Mouse (Mus musculus) regulatory T cell (primary cell): Measurements from ENCODE around the gene Frmd4a.

Source experiments
- in situ Hi-C: fragments of 300-600 bp; cut with MboI, MseI; formaldehyde crosslinking; loops from one replicate; pipeline ENCODE4 v1.15.1; 2025; ENCODE audit warnings: high pct_unique_total_duplicates

Frmd4a gene

DNA sequence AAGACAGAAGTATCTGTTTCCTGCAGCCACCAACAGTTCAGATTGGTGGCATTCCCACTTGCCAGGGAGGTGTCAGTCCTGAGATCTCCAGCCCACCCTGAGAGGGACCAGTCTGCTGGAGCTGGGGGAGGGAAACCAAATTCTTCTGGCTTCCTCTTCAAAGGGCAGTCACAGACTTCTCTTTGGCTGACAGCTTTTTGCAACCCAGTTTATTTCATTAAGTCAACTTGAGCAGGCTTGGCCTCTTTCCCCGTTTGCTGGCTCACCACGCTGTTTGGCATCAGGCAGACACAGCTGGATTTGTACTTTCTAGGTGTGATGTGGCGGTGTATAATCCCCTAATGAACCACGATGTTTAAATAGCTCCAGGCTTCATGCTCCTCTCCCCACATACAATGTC is 316.7 kb downstream of the Frmd4a start:
- in situ Hi-C loops = loop anchor here (10.0 to 25.0 kb wide), 2 partner anchors 141 to 1147 kb away; no protein-coding TSS in a partner anchor

DNA sequence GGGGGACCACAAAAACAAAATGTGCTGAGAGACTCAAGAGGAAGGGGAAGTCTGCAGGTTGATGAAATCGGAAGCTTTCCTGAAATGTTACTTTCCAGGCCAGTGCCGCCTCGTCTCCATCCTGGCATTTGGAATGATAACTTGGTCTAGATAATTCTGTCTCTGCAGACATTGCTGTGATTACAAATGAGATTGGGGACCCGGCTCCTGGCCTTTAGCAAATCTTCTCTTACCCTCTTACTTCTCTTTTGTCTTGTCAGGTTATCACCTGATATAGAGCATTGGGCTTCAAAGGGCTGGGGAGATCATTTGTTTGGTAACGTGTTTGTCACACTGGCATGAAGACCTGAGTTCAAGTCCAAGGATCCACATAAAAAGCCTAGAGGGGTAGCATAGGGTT is 317.4 kb downstream of the Frmd4a start:
- in situ Hi-C loops = loop anchor here (10.0 to 25.0 kb wide), 2 partner anchors 140 to 1148 kb away; no protein-coding TSS in a partner anchor

DNA sequence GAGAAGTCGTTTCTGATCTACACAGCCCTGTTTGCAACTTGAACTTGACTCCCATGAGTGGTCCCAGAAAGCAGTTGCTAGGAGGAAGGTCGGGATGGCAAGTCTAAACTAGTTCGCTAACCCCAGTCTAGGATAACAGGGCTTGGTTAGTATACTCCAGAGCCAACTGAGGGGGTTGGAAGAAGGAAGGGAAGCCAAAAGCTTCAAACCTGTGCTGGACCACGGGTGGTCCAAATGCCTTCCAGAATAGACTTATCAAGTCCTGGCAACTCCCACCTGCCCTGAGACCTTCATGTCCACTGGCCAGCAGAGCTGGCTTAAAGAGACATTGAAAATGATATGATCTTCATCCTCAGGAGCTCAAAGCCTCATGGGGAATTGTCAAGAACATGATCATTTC is 318.4 kb downstream of the Frmd4a start:
- in situ Hi-C loops = loop anchor here (10.0 to 25.0 kb wide), 2 partner anchors 139 to 1149 kb away; no protein-coding TSS in a partner anchor

DNA sequence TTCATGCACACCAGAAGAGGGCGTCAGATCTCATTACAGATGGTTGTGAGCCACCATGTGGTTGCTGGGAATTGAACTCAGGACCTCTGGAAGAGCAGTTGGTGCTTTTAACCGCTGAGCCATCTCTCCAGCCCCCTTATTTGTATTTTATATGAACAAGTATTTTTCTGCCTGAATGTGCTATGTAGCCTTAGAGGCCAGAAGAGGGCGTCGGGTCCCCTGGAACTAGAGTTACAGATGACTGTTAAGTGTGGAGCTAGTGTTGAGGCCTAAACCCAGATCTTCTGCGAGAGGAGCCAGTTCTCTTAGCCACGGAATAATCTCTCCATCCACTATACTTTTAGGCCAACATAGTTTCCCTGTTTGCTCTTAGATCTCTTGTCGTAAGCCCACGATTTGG is 320.8 kb downstream of the Frmd4a start:
- in situ Hi-C loops = loop anchor here (10.0 to 25.0 kb wide), 2 partner anchors 137 to 1151 kb away; no protein-coding TSS in a partner anchor

DNA sequence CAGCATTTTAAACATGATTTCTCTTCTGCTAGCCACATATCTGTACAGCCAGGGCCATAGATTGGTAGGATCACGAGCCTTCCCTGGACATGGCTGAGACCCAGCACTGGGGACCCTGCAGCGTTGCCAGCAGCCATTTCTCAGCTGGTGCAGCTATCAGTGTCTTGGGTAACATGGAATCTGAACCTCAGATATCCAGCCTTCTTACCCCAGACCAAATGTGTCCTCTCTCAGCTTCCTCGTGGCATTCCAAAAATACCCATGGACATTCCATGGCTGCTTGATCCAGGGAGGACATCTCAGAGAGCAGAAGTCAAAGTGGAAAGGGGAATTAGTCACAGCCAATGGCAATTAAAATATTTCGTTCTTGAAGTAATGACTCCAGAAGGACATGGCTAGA is 321.6 kb downstream of the Frmd4a start:
- in situ Hi-C loops = loop anchor here (10.0 to 25.0 kb wide), 2 partner anchors 136 to 1152 kb away; no protein-coding TSS in a partner anchor

DNA sequence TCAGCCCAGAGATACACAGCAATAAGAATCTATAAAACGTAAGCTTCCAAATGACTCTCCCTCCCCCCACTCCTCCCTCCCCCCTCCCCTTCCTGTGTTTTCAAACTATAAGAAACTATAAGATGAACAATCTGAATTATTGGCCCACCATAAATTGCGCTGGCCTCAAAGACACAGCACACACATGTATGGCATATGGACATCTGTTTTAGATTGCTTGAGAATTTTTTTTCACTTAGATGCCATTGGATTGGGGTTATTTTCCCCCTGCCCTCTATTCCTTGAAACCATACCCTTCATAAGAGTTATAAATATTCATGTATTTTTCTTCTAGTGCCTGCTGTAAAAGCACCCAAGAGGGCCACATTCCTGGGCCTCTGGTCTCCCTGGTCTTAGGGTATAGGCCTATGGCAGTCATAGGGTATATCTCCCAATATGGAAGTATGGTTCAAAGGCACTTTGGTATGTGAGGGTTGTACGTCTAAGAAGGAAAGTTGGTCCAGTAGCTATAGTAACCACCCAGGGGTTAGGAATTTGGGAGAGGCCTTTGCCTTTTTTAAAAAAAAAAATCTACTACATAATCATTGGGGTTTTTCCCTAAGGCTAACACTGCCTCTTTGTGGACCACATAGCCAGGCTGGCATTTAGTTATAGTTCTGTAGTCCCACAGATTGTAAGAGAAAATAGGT is 322.2 kb downstream of the Frmd4a start:
- in situ Hi-C loops = loop anchor here (10.0 to 25.0 kb wide), 2 partner anchors 135 to 1152 kb away; no protein-coding TSS in a partner anchor

DNA sequence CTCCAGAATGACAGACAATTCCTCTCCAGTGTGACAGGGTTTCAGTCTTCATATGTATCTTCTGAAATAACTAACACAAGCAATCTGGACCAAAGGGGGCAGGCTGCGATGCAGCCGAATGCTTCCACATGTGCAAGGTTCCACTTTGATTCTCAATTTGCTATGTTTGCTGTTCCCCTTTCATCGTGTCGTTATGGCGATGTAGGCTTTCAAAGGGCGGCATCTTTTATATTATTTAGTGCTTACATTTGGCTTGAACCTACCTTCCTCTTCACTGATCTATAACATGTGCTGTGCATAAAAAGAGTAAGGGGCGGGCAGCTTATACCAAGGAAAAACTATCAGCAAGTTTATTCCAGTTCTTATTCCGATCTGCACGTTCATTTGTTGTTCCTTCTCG is 322.9 kb downstream of the Frmd4a start:
- in situ Hi-C loops = loop anchor here (25.0 kb wide), 1 partner anchor 1153 kb away; no protein-coding TSS in a partner anchor

DNA sequence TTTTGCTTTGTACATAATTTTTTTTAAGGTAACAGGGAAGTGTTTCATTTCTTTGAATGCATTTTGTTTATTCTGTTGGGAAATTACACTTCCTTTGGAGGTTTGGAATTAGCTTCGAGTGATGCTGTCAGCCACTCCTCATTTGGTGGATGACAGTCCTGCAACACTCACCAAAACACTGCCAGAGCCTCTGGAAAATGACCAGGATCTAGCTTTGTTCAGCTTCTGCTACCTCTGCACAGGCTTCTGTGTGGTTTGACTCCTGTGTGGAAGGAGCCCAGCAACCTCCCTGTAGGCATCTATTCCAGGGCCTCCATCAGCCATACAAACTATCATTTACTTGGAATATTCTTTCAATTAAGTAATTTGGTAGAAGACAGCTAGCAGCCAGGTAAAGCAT is 323.6 kb downstream of the Frmd4a start:
- in situ Hi-C loops = loop anchor here (25.0 kb wide), 1 partner anchor 1154 kb away; no protein-coding TSS in a partner anchor

DNA sequence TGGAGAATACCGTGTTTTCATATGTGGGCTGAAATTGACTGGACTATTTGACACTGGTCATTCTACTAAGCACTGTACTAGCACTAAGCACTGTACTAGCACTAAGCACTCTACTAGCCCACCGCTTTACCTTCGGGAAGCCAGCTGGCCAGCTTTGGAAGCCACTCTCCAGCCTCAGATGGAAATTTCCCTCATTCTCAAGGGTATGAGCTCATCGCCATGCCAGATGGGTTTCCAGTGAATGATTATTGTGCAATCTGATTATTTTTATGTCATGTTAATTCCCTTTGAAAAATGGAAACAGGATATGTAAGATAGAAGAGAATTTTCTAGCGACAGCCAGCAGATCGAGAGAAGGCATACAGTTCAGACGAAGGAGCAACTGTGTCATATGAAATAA is 324.5 kb downstream of the Frmd4a start:
- in situ Hi-C loops = loop anchor here (25.0 kb wide), 1 partner anchor 1155 kb away; no protein-coding TSS in a partner anchor

DNA sequence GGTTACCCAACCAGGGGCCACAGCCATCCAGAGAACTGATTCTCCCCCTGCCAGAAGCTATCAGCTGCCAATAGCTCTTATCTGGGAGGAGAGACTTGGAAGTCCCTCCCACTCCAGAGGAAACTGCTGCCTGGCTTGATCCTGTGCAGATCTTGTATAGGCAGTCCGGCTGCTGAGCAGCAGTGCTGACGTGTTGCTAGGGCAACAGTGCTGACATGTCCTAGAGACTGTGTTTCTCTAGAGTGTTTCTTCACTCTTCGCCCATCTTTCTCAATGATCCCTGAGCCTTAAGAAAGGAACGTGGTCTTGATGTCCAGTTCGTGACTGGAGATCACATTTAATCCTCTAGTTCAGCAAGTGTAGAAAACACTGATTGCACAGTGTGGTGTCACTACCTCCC is 326.9 kb downstream of the Frmd4a start:
- in situ Hi-C loops = loop anchor here (25.0 kb wide), 1 partner anchor 1157 kb away; no protein-coding TSS in a partner anchor

DNA sequence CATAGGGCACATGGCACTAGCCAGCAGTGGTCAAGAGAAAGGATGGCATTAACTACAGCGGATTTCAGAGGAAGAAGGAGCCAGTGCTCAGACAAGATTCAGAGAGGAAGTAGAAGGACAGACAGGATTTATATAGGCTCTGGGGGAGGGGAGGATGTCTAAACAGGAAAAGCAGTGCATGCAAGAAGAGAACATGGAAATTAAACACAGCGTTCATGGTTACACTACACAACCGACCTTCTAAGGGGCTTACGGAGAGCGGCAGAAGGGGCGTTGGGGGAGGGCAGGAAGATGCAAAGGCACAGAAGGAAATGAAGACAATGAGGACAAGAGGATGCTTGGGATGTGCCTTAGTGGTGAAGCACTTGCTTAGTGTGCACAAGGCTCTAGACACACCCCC is 328.7 kb downstream of the Frmd4a start:
- in situ Hi-C loops = loop anchor here (25.0 kb wide), 1 partner anchor 1159 kb away; no protein-coding TSS in a partner anchor

DNA sequence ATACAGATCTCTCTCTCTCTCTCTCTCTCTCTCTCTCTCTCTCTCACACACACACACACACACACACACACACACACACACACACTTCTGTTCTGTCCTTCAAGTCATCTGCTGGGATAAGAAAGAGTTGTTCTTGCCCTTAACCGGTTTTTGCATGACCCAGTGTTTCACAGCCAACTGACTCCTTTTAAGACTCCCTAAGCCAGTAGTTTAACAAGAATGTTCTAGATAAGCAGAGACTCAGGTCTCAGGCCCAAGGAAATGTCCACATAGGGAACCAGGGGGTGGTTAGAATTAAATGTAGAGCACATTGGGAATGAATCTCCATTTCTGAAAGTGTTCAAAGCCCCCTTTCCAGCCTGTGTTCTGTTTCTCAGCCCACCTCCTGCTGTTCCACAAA is 329.4 kb downstream of the Frmd4a start:
- in situ Hi-C loops = loop anchor here (25.0 kb wide), 1 partner anchor 1160 kb away; no protein-coding TSS in a partner anchor

DNA sequence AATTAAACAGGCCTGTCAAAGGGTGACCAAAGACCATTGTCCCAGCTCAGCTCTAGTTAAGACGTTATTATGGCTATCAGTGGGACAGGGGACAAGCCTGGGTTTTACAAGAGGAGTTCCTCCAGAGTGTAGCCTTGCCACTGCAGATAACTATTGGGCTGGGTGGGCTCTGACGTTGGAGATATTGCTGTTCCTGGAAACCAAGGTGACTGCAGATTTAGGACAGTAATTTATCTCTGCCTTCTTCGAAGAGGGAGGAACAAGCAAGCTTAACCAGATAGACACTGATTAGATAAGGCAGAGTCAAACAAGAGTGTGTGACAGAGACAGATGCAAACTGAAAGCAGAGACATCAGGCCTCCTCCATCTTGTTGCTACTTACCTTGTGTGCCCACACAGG is 330.3 kb downstream of the Frmd4a start:
- in situ Hi-C loops = loop anchor here (25.0 kb wide), 1 partner anchor 1160 kb away; no protein-coding TSS in a partner anchor

DNA sequence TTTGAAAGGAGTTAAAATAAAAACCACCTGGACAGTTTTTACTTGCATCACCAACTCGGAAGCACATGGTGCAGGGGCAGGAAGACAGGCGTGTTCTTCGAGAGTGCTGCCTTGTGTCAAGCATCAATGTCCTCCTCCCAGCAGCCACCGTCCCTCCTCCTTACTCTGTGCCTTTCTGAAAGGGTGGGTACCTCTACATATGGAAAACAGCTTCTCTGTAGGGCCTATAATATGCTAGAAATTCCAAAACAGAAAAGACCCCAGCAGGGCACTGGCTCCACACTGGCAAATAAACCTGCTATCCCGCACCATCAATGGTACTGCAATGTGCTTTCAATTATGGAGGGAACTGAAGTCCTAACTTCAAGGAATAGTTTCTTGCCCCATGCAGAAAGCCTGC is 331.0 kb downstream of the Frmd4a start:
- in situ Hi-C loops = loop anchor here (25.0 kb wide), 1 partner anchor 1161 kb away; no protein-coding TSS in a partner anchor

DNA sequence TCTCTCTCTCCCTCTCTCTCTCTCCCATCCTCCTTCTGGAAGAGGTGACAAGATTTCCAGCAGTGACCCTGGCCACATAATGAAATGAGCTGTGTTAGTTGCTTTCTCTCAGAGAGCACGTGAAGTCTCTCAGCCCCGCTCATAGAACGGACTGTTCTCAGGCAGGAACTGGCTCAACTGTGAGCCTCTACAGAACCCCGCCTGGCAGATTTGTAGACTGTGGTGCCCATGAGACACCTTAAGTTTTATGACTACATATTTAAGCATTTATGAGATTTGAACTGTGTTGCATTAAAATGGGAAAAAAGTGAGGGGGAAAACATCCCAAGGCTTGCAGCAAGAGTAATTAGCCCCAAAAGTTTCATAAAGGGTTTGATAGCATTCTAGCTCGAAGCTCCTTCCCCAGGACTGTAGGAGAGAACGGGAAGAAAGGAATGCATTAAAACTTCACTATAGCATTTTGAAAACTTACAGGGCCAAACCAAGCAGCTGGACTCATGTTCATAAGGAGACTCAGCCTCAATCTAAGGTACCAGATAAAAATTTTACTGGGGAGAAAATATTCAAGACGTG is 339.4 kb downstream of the Frmd4a start:
- in situ Hi-C loops = no loop called here

DNA sequence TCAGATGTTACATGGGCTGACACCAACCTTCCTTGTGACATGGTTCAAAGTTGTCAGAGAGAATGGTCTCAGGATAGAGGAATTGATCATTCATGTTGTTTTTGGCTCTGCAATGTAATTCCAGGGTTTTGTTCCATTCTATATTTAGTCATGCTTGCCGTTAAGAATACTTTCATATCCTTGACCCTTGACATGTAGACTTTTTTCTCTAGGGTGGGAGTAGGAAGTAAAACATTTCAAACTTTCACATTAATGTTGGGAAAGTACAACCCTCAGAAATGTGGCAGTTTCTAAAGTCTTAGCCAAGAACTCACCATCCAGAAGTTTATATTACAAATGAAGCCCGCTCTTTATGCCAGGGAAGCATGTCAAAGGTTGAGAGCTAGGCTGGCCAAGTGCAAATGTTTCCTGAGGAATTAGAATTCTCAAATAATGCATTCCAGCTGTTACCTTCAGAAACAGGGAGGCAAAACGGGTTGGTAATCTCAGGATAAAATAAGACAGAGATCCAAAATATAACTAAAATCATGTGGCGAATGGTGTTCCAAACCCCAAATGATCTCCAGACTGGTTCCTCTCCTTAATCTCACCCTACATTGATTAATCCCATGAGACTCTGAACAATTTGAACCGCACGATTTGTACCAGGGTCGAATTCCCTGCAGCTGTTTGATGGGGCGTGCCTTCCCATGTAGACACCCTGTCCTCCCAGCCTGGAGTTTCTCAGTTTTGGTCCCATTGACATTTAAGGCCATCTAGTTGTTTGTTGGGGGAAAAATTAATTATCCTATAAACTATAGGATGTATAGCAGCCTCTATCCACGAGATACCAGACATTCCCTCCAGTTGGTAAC is 344.7 kb downstream of the Frmd4a start:
- in situ Hi-C loops = no loop called here

DNA sequence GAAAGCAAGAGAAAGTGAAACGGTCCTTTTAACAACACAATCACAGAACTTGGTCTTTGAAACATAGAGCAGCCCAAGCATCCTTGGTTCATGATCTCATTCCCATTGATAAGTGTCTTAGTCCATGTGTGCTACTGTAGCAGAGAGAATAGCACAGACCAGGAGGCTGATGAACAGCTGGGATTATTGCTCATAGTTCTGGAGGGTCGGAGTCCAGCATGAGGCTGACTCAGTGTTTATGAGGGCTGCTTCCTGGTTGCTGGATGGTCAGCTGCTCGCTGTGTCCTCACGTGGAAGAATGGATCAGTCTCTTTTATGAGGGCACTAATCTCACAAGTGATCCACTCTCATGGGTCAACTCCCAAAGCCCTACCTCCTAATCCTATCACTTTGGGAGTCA is 347.4 kb downstream of the Frmd4a start:
- in situ Hi-C loops = no loop called here

DNA sequence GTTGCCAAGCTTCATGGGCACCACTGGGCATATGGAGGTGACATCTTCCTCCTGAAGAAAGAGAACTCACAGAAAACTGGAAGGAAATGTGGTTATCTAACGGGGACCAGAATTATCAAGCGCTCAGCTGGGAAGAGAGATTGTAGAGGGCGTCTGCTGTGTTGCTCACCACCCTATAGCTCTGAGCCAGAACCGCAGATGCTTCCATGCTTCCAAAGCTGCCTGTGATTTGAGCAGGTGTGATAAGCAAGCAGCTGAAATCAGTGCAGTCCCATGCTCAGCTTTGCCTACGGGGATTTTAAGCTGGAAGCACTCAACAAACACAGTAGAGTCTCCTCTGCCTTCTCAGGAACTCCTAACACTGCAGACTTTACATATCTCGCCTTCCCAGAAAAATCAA is 351.0 kb downstream of the Frmd4a start:
- in situ Hi-C loops = no loop called here

DNA sequence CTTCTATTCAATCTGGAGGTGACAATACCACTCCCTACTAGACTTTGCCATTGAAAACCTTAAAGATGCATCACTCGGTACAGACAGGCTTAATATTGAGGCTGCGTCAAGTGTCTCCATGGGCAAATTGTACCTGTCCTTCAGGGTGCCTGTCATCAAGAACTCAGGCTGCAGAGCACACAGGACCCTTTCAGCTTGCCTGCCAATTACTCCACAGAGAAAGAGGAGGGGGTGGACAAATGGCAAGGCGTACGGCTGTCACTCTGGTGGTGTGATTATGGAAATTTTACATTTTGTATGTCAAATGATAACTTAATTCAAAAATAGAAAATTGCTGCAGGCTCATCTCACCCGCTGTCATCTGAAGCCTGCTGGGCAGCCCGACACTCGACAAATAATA is 353.0 kb downstream of the Frmd4a start:
- in situ Hi-C loops = no loop called here

DNA sequence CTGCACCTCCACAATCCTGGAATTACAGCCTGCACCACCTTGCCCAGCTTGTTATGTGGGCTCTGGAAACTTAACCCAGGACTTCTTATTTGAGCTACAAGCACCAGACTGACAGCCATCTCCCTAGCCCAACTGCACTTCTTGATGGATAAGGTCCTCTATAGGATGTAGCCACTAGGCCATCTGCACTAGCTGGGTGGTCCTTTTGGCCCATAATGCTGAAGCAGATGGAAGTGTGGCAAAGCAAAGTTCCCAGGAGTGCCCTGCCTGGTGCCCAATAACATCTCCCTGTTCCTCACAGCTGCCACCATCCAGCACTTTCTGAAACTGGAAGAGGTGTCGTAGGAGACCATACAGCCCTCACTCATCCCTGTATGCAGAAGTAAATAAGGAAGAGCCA is 353.8 kb downstream of the Frmd4a start:
- in situ Hi-C loops = no loop called here

DNA sequence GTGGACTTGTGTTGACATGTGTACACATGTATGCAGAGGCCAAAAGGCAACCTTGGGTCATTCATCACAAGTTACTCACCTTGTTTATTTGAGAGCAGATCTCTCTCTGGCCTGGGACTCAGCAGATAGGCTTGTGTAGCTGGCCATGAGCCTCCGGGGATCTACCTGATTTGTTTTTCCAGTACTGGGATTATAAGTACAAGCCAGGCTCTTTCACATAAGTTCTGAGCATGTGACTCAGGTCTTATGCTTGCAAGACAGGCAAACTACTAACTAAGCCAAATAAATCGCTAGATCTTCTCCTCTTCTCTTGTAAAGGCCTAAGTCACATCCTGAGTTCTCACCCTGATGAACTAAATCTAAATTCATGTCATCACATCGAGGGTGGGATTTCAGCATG is 361.3 kb downstream of the Frmd4a start:
- in situ Hi-C loops = no loop called here

DNA sequence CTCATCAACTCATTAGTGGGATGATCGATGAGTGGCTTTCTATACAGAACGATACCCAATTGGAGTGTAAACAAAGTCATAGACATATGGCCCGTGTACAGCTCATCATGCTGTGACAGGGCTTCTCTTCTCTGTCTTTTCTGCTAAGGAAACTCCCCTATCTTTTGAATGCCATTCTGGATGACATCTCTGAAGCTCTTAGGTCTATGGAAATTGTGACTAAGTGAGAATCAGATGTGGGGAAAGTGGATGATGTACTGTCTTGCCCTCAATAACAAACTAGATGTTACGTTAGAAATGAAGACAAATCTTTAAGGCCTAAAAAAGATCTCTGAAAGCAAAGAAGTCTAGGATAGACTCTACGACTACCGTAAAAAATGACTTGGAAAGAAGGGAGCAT is 362.9 kb downstream of the Frmd4a start:
- in situ Hi-C loops = no loop called here
